Mouse (Mus musculus): ENCODE results near the gene Rora. TPM values are rescaled to one million over a fixed set of nuclear protein-coding genes. Genes with fewer than 3 reads are reported as not detected.

The Rora gene
- polyA plus RNA-seq, 1 experiment from 2014 or later: 7.8 TPM

- no peak for ATAC-seq (ENCODE audit: low FRiP score)
- no peak overlapping the region for H3K4me3 ChIP-seq
Measured at GRCm38 (mm10) chr9:69213796-69214195, 560.2 kb downstream of the Rora start.

GRCm38 (mm10) chr9:69224841-69225240 is 571.3 kb downstream of the Rora start:
- Histone ChIP-seq H3K27me3 (no peaks in the 10 kb centered on the region), H3K36me3 (no peaks in the 10 kb centered on the region), H3K27ac (no peak overlapping the region), H3K4me2 (replicated peaks) (no peak overlapping the region), H3K4me3 (no peak overlapping the region), H3K4me1 (0 out of 2 replicates have a peak, but pooled peaks cover 3% of the 10 kb centered on the region), H3K9ac (no peak overlapping the region), H3K9me3 (replicated peaks) (no peaks in the 10 kb centered on the region)
- 65% methylated on average over 3 of the region's 3 CpGs for WGBS
- ATAC-seq (ENCODE audit: low FRiP score): no peak

More at GRCm38 (mm10) chr9:69213796-69214195, 560.2 kb downstream of the Rora start:
- Histone ChIP-seq H3K4me1 (peaks cover 12% of the 10 kb centered on the region; the same call in 1 of the 2 replicates), H3K36me3 (no peaks in the 10 kb centered on the region), H3K27me3 (no peaks in the 10 kb centered on the region), H3K27ac (no peak overlapping the region), H3K9me3 (replicated peaks) (no peaks in the 10 kb centered on the region), H3K9ac (no peak overlapping the region), H3K4me2 (replicated peaks) (no peak overlapping the region)
- WGBS: 73% methylated on average over 5 of the region's 5 CpGs

GRCm38 (mm10) chr9:69226424-69226823 is 572.8 kb downstream of the Rora start:
- 44% methylated on average over 3 of the region's 3 CpGs for WGBS

GRCm38 (mm10) chr9:69227806-69228205 is 574.2 kb downstream of the Rora start:
- Histone ChIP-seq H3K9me3 (replicated peaks) (no peaks in the 10 kb centered on the region), H3K4me2 (replicated peaks) (no peak overlapping the region), H3K27ac (no peak overlapping the region), H3K27me3 (no peaks in the 10 kb centered on the region), H3K4me3 (no peak overlapping the region), H3K9ac (no peak overlapping the region), H3K4me1 (0 out of 2 replicates have a peak, but pooled peaks cover 3% of the 10 kb centered on the region), H3K36me3 (no peaks in the 10 kb centered on the region)
- ATAC-seq (ENCODE audit: low FRiP score): no peak
- 88% methylated on average over 6 of the region's 6 CpGs for WGBS

More at GRCm38 (mm10) chr9:69226424-69226823, 572.8 kb downstream of the Rora start:
- no peaks in the 10 kb centered on the region for H3K36me3 ChIP-seq
- H3K4me1 ChIP-seq: 0 out of 2 replicates have a peak, but pooled peaks cover 3% of the 10 kb centered on the region
- H3K27me3 ChIP-seq: no peaks in the 10 kb centered on the region
- ATAC-seq (ENCODE audit: low FRiP score): no peak
- no peak overlapping the region for H3K4me2 ChIP-seq (replicated peaks)
- no peak overlapping the region for H3K9ac ChIP-seq
- no peak overlapping the region for H3K27ac ChIP-seq
- no peak overlapping the region for H3K4me3 ChIP-seq
- H3K9me3 ChIP-seq (replicated peaks): no peaks in the 10 kb centered on the region

GRCm38 (mm10) chr9:69229935-69230334 is 576.3 kb downstream of the Rora start:
- no peak overlapping the region for H3K4me2 ChIP-seq (replicated peaks)
- H3K27me3 ChIP-seq: no peaks in the 10 kb centered on the region
- H3K27ac ChIP-seq: no peak overlapping the region
- peaks cover 14% of the 10 kb centered on the region for H3K4me1 ChIP-seq
- no peak overlapping the region for H3K9ac ChIP-seq
- H3K36me3 ChIP-seq: no peaks in the 10 kb centered on the region
- ATAC-seq (ENCODE audit: low FRiP score): no peak
- WGBS: 81% methylated on average over 7 of the region's 7 CpGs
- no peaks in the 10 kb centered on the region for H3K9me3 ChIP-seq (replicated peaks)
- no peak overlapping the region for H3K4me3 ChIP-seq

GRCm38 (mm10) chr9:69234526-69234925 is 580.9 kb downstream of the Rora start:
- no peaks in the 10 kb centered on the region for H3K27me3 ChIP-seq
- H3K4me3 ChIP-seq: no peak overlapping the region
- 22% methylated on average over 7 of the region's 7 CpGs for WGBS
- no peak for ATAC-seq (ENCODE audit: low FRiP score)
- H3K4me2 ChIP-seq (replicated peaks): no peak overlapping the region
- H3K9me3 ChIP-seq (replicated peaks): no peaks in the 10 kb centered on the region
- H3K36me3 ChIP-seq: no peaks in the 10 kb centered on the region
- peaks cover 11% of the 10 kb centered on the region for H3K4me1 ChIP-seq
- H3K27ac ChIP-seq: no peak overlapping the region
- H3K9ac ChIP-seq: no peak overlapping the region

GRCm38 (mm10) chr9:69237316-69237715 is 583.7 kb downstream of the Rora start:
- Histone ChIP-seq H3K36me3 (no peaks in the 10 kb centered on the region), H3K9ac (no peak overlapping the region), H3K27ac (no peak overlapping the region), H3K4me1 (peaks cover 11% of the 10 kb centered on the region), H3K9me3 (replicated peaks) (no peaks in the 10 kb centered on the region), H3K4me2 (replicated peaks) (no peak overlapping the region), H3K27me3 (no peaks in the 10 kb centered on the region), H3K4me3 (no peak overlapping the region)
- no peak for ATAC-seq (ENCODE audit: low FRiP score)
- 80% methylated on average over 10 of the region's 10 CpGs for whole genome bisulfite sequencing

- Histone ChIP-seq H3K9me3 (replicated peaks) (no peaks in the 10 kb centered on the region), H3K27ac (no peak overlapping the region), H3K27me3 (no peaks in the 10 kb centered on the region), H3K4me2 (replicated peaks) (no peak overlapping the region), H3K36me3 (no peaks in the 10 kb centered on the region), H3K4me3 (no peak overlapping the region), H3K9ac (no peak overlapping the region), H3K4me1 (peaks cover 4% of the 10 kb centered on the region; the same call in 1 of the 2 replicates)
- ATAC-seq (ENCODE audit: low FRiP score): no peak
- WGBS: 53% methylated on average over 6 of the region's 6 CpGs
Measured at GRCm38 (mm10) chr9:69242538-69242937, 589.0 kb downstream of the Rora start.

GRCm38 (mm10) chr9:69243626-69244025 is 590.0 kb downstream of the Rora start:
- Histone ChIP-seq H3K9me3 (replicated peaks) (no peaks in the 10 kb centered on the region), H3K4me1 (peaks cover 4% of the 10 kb centered on the region; the same call in 1 of the 2 replicates), H3K27ac (no peak overlapping the region), H3K27me3 (no peaks in the 10 kb centered on the region), H3K9ac (no peak overlapping the region), H3K36me3 (no peaks in the 10 kb centered on the region), H3K4me3 (no peak overlapping the region), H3K4me2 (replicated peaks) (no peak overlapping the region)
- 39% methylated on average over 6 of the region's 6 CpGs for WGBS
- ATAC-seq (ENCODE audit: low FRiP score): no peak

GRCm38 (mm10) chr9:69246225-69246624 is 592.6 kb downstream of the Rora start:
- WGBS: 79% methylated on average over 3 of the region's 3 CpGs
- H3K9me3 ChIP-seq (replicated peaks): no peaks in the 10 kb centered on the region
- no peak overlapping the region for H3K27ac ChIP-seq
- ATAC-seq (ENCODE audit: low FRiP score): no peak
- no peak overlapping the region for H3K4me2 ChIP-seq (replicated peaks)
- no peak overlapping the region for H3K9ac ChIP-seq
- no peaks in the 10 kb centered on the region for H3K36me3 ChIP-seq
- H3K4me3 ChIP-seq: no peak overlapping the region
- H3K27me3 ChIP-seq: no peaks in the 10 kb centered on the region
- peaks cover 4% of the 10 kb centered on the region; the same call in 1 of the 2 replicates for H3K4me1 ChIP-seq

- Histone ChIP-seq H3K27ac (no peak overlapping the region), H3K27me3 (no peaks in the 10 kb centered on the region), H3K4me3 (no peak overlapping the region), H3K9ac (no peak overlapping the region), H3K4me2 (replicated peaks) (no peak overlapping the region), H3K36me3 (no peaks in the 10 kb centered on the region), H3K9me3 (replicated peaks) (no peaks in the 10 kb centered on the region), H3K4me1 (no peaks in the 10 kb centered on the region; the same call in 1 of the 2 replicates)
- no peak for ATAC-seq (ENCODE audit: low FRiP score)
- 94% methylated on average over 3 of the region's 3 CpGs for WGBS
Measured at GRCm38 (mm10) chr9:69249586-69249985, 596.0 kb downstream of the Rora start.

- WGBS: 97% methylated on average over 7 of the region's 8 CpGs
- Histone ChIP-seq H3K4me1 (no peaks in the 10 kb centered on the region; the same call in 1 of the 2 replicates), H3K4me3 (no peak overlapping the region), H3K9me3 (replicated peaks) (no peaks in the 10 kb centered on the region), H3K27me3 (no peaks in the 10 kb centered on the region), H3K4me2 (replicated peaks) (no peak overlapping the region), H3K36me3 (no peaks in the 10 kb centered on the region), H3K27ac (no peak overlapping the region), H3K9ac (no peak overlapping the region)
- no peak for ATAC-seq (ENCODE audit: low FRiP score)
Measured at GRCm38 (mm10) chr9:69250326-69250725, 596.7 kb downstream of the Rora start.

- Histone ChIP-seq H3K27me3 (no peaks in the 10 kb centered on the region), H3K9me3 (replicated peaks) (no peaks in the 10 kb centered on the region), H3K36me3 (no peaks in the 10 kb centered on the region), H3K4me3 (no peak overlapping the region), H3K4me1 (peaks cover 8% of the 10 kb centered on the region), H3K4me2 (replicated peaks) (no peak overlapping the region), H3K27ac (no peak overlapping the region), H3K9ac (no peak overlapping the region)
- 64% methylated on average over 5 of the region's 5 CpGs for WGBS
- ATAC-seq (ENCODE audit: low FRiP score): no peak
Measured at GRCm38 (mm10) chr9:69258506-69258905, 604.9 kb downstream of the Rora start.

All from hindbrain, embryonic 12.5 days (tissue).